Mouse (Mus musculus) MEL (cell line): Measurements from ENCODE around the gene Mmp28.

Experiments
- CHD2 ChIP-seq: IDR thresholded peaks from 2 replicates; pipeline ENCODE4 v1.6.1; 2011; ENCODE audit warnings: low read length, improper control_type of control experiment
- CTCF ChIP-seq, 3 experiments: IDR thresholded peaks in 2 of 3; conservative IDR thresholded peaks in 1 of 3; 2 replicates each; pipeline ENCODE4 v1.5.1; 2011 to 2012; ENCODE audit warnings: low read length in 3 of 3, low read depth in 2 of 3, mild to moderate bottlenecking in 2 of 3, improper control_type of control experiment in 1 of 3, inconsistent platforms in 1 of 3, mixed read lengths in 1 of 3, moderate library complexity in 1 of 3; ENCODE audit not compliant: control insufficient read depth in 1 of 3, insufficient read depth in 1 of 3, poor library complexity in 1 of 3, severe bottlenecking in 1 of 3
- JUND ChIP-seq: IDR thresholded peaks from 2 replicates; pipeline ENCODE4 v1.6.1; 2011; ENCODE audit warnings: low read depth, mild to moderate bottlenecking, improper control_type of control experiment, low read length
- MAX ChIP-seq: IDR thresholded peaks from 2 replicates; pipeline ENCODE4 v1.6.1; 2011; ENCODE audit warnings: low read length, improper control_type of control experiment
- MYB ChIP-seq: IDR thresholded peaks from 2 replicates; pipeline ENCODE4 v1.6.1; 2011; ENCODE audit warnings: mild to moderate bottlenecking, low read depth, low read length, improper control_type of control experiment
- NELFE ChIP-seq: IDR thresholded peaks from 2 replicates; pipeline ENCODE4 v1.6.1; 2011; ENCODE audit warnings: low read depth, low read length, improper control_type of control experiment
- POLR2A ChIP-seq, 2 experiments: IDR thresholded peaks; 2 replicates each; pipeline ENCODE4 v1.6.1; 2011 to 2012; ENCODE audit warnings: low read length in 2 of 2, mild to moderate bottlenecking in 2 of 2, control low read depth in 1 of 2, improper control_type of control experiment in 1 of 2, low read depth in 1 of 2, moderate library complexity in 1 of 2; ENCODE audit not compliant: control insufficient read depth in 1 of 2, insufficient read depth in 1 of 2, poor library complexity in 1 of 2
- USF1 ChIP-seq: IDR thresholded peaks from 2 replicates; pipeline ENCODE4 v1.6.1; 2014; ENCODE audit warnings: low read depth, mild to moderate bottlenecking, inconsistent platforms, low read length, improper control_type of control experiment, moderate library complexity
- USF2 ChIP-seq, 2 experiments: IDR thresholded peaks; 2 replicates each; pipeline ENCODE4 v1.6.1; 2011 to 2012; ENCODE audit warnings: improper control_type of control experiment in 2 of 2, low read length in 2 of 2, borderline replicate concordance in 1 of 2, inconsistent platforms in 1 of 2, low read depth in 1 of 2, mild to moderate bottlenecking in 1 of 2; ENCODE audit not compliant: insufficient read depth in 1 of 2

DNA sequence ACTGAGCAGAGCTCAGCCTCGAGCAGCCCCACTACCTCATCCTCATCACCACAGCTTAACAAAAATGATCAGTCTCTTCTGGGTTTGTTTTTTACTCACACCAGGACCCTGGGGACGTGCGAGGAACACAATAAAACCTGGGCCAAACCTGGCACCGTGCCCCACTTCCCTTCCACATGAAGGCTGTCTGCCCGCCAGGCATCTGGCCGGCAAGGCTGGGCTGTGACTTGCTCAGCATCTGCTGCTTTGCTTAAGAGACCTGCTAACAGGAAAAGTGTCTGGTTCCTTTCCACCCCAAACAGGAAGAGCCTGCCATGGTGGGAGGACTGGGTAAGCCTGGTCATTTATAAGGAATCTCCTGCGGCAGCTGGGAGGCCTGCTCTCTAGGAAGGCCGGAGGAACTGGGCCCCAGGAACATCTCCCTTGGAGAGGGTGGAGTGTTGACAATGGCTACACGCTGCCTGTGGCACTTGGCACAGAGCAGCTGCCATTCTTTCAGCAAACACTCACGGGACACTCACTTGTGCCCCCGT lies 4.3 kb upstream of the Mmp28 start:
- no peak for TF ChIP-seq CTCF (IDR thresholded peaks at IDR 0.05 in 2 of 3, conservative IDR thresholded peaks at IDR 0.05 in 1 of 3; ENCODE audit: control insufficient read depth in 1 of 3, insufficient read depth in 1 of 3, low read depth in 2 of 3, low read length in 3 of 3, poor library complexity in 1 of 3, severe bottlenecking in 1 of 3)
- no peak for TF ChIP-seq POLR2A (IDR thresholded peaks at IDR 0.05; ENCODE audit: control insufficient read depth in 1 of 2, insufficient read depth in 1 of 2, low read depth in 1 of 2, low read length in 2 of 2, poor library complexity in 1 of 2)
- TF ChIP-seq CHD2 = no peak
- TF ChIP-seq USF1 = no peak
- no peak for TF ChIP-seq MYB
- no peak for TF ChIP-seq MAX
- no peak for TF ChIP-seq USF2 (IDR thresholded peaks at IDR 0.05; ENCODE audit: borderline replicate concordance in 1 of 2, insufficient read depth in 1 of 2, low read depth in 1 of 2, low read length in 2 of 2)
- no peak for TF ChIP-seq NELFE
- TF ChIP-seq JUND = no peak
